Mouse (Mus musculus) induced T-regulatory cell, adult 2 months (primary cell): ENCODE measurements around the gene Sipa1l3.

Source experiments
- DNase-seq: peaks from one replicate; pipeline ENCODE4 v3.0.0-alpha.2; 2012; ENCODE audit warnings: low read depth

Sipa1l3 gene

GRCm38 (mm10) chr7:29518421-29519210 is at the start of gene Sipa1l3:
Gene Sipa1l3 (minus strand): TSS chr7:29518641.
- DNase-seq = peak; percentile 96

GRCm38 (mm10) chr7:29563006-29563405 is 44.6 kb upstream of the Sipa1l3 start:
- no peak for DNase-seq

GRCm38 (mm10) chr7:29561046-29561445 is 42.6 kb upstream of the Sipa1l3 start:
- no peak for DNase-seq

- DNase-seq = peak; percentile 41
Measured at GRCm38 (mm10) chr7:29559290-29559689, 40.8 kb upstream of the Sipa1l3 start.

GRCm38 (mm10) chr7:29558744-29559143 is 40.3 kb upstream of the Sipa1l3 start:
- no peak for DNase-seq

GRCm38 (mm10) chr7:29556283-29556682 is 37.8 kb upstream of the Sipa1l3 start:
- no peak for DNase-seq

GRCm38 (mm10) chr7:29555521-29555920 is 37.1 kb upstream of the Sipa1l3 start:
- no peak for DNase-seq

- DNase-seq = no peak
Measured at GRCm38 (mm10) chr7:29555051-29555450, 36.6 kb upstream of the Sipa1l3 start.

GRCm38 (mm10) chr7:29550691-29551090 is 32.2 kb upstream of the Sipa1l3 start:
- no peak for DNase-seq

GRCm38 (mm10) chr7:29541608-29542007 is 23.2 kb upstream of the Sipa1l3 start:
- no peak for DNase-seq

- DNase-seq = no peak
Measured at GRCm38 (mm10) chr7:29541186-29541585, 22.7 kb upstream of the Sipa1l3 start.

GRCm38 (mm10) chr7:29540631-29541030 is 22.2 kb upstream of the Sipa1l3 start:
- DNase-seq = no peak

- peak; percentile 70 for DNase-seq
Measured at GRCm38 (mm10) chr7:29523700-29524099, 5.3 kb upstream of the Sipa1l3 start.

- peak; percentile 81 for DNase-seq
Measured at GRCm38 (mm10) chr7:29521841-29522575, 3.6 kb upstream of the Sipa1l3 start.

- no peak for DNase-seq
Measured at GRCm38 (mm10) chr7:29521365-29521764, 2.9 kb upstream of the Sipa1l3 start.

- DNase-seq = no peak
Measured at GRCm38 (mm10) chr7:29520794-29521193, 2.4 kb upstream of the Sipa1l3 start.

- no peak for DNase-seq
Measured at GRCm38 (mm10) chr7:29519211-29519550, 740 bp upstream of the Sipa1l3 start.

GRCm38 (mm10) chr7:29518054-29518420 is 404 bp downstream of the Sipa1l3 start:
- DNase-seq = no peak

- no peak for DNase-seq
Measured at GRCm38 (mm10) chr7:29517178-29517577, 1.3 kb downstream of the Sipa1l3 start.

GRCm38 (mm10) chr7:29515652-29516051 is 2.8 kb downstream of the Sipa1l3 start:
- no peak for DNase-seq

- DNase-seq = no peak
Measured at GRCm38 (mm10) chr7:29512729-29513128, 5.7 kb downstream of the Sipa1l3 start.

- no peak for DNase-seq
Measured at GRCm38 (mm10) chr7:29511598-29512275, 6.7 kb downstream of the Sipa1l3 start.

- no peak for DNase-seq
Measured at GRCm38 (mm10) chr7:29508522-29508921, 9.9 kb downstream of the Sipa1l3 start.
